Mouse (Mus musculus) thymus, adult 2 months (tissue): ENCODE results near the gene Tns4. TPM values are rescaled to one million over a fixed set of nuclear protein-coding genes. Genes with fewer than 3 reads are reported as not detected.

Experiments
- DNase-seq: peaks from one replicate; pipeline ENCODE4 v3.0.0; 2021
- H3K27ac ChIP-seq: fragments of 200-500 bp; 2 replicates; pipeline ENCODE4 v1.5.1; 2012; ENCODE audit warnings: low read length, control low read depth; ENCODE audit not compliant: control insufficient read depth, insufficient read depth
- H3K27me3 ChIP-seq: fragments of 200-500 bp; 2 replicates; pipeline ENCODE4 v1.6.1; 2012; ENCODE audit warnings: mild to moderate bottlenecking, low read length, moderate library complexity, mixed read lengths; ENCODE audit not compliant: control insufficient read depth, insufficient read depth
- H3K36me3 ChIP-seq: fragments of 200-500 bp; 2 replicates; pipeline ENCODE4 v1.6.1; 2012; ENCODE audit warnings: mild to moderate bottlenecking, low read length, moderate library complexity; ENCODE audit not compliant: control insufficient read depth, insufficient read depth
- H3K4me1 ChIP-seq: fragments of 200-500 bp; replicated peaks from 2 replicates; pipeline ENCODE4 v1.6.1; 2012; ENCODE audit warnings: low read length; ENCODE audit not compliant: control insufficient read depth, insufficient read depth
- H3K4me3 ChIP-seq: fragments of 200-500 bp; 2 replicates; pipeline ENCODE4 v1.5.1; 2012; ENCODE audit warnings: mild to moderate bottlenecking, low read length, control low read depth, moderate library complexity; ENCODE audit not compliant: control insufficient read depth, insufficient read depth
- CTCF ChIP-seq: fragments of 200-500 bp; IDR thresholded peaks from 2 replicates; pipeline ENCODE4 v1.5.1; 2012; ENCODE audit warnings: mild to moderate bottlenecking, control low read depth, low read length, moderate library complexity, borderline replicate concordance; ENCODE audit not compliant: control insufficient read depth, poor library complexity, insufficient read depth; ENCODE audit errors: extremely low read depth
- POLR2A ChIP-seq: fragments of 200-500 bp; IDR thresholded peaks from 2 replicates; pipeline ENCODE4 v1.6.1; 2012; ENCODE audit warnings: mild to moderate bottlenecking, low read length, control low read depth, moderate library complexity; ENCODE audit not compliant: control insufficient read depth, poor library complexity, insufficient read depth; ENCODE audit errors: extremely low read depth
- WGBS: fragments of 180-500 bp; shearing (Covaris S2); methylation state at CpG from one replicate; pipeline ENCODE4 v1.1.7; 2018; 5-methylcytosine and 5-hydroxymethylcytosine counted together
- polyA plus RNA-seq: library from polyadenylated mRNA; depleted of rRNA; stranded (reverse); fragments of >200 nt; gene quantifications from 2 replicates; pipeline ENCODE4 v1.2.3, GENCODE M21; 2012

Tns4 gene
- polyA plus RNA-seq, 1 experiment, result 7.5 TPM

DNA sequence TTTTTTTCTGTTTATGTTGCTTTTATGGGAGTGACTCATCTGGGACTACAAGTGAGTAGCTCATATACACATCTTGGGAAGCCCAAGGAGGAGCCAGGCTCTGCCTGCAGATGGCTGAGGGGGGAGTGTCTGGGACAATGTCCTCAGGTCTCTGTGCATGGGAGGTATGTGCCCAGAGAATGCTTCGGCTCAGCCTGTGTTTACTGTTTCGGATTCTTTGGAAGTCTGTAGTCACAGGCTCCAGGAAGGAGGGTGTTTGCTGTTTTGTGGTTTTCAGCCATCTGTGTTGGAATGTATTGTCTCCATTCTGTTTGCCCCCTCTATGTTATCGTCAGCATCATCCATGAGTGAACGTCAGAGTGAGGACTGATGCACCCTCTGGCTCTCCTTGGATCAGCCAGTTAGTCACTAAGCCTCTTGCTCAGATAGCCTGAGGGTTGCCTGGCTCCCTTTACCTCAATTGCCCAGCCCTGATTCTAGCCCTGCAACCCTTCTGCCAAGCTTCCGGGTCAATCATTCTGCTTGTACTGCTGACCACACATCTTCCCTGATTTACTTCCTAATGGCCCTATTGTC is 12.3 kb downstream of the Tns4 start:
- DNase-seq, result no peak
- Histone ChIP-seq H3K27ac (no peak overlapping the region), H3K36me3 (no peaks in the 10 kb centered on the region), H3K4me1 (no peaks in the 10 kb centered on the region), H3K27me3 (no peaks in the 10 kb centered on the region), H3K4me3 (no peak overlapping the region)
- 93% methylated on average over 5 of the region's 5 CpGs for WGBS
- TF ChIP-seq POLR2A, result no peak

DNA sequence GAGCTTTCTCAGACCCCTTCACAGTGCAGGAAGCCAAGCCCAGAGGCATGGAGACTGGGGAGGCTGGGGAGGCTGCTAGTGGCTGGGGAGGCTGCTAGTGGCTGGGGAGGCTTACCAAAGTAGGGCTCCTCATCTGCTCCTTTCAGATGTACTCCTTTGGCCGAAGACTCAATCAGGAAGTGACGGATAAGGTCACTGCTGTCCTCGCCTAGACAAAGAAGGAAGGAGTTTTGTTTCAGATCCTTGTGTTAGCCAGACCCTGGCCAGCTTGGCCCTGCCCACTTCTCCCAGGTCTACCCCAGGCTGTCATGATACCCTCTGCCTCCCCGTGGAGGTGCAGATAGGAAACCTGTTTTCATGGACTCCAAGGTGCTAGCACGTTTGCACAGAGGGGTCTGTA is 15.3 kb downstream of the Tns4 start:
- no peak for DNase-seq
- no peak overlapping the region for H3K27ac ChIP-seq
- H3K27me3 ChIP-seq, result no peaks in the 10 kb centered on the region
- WGBS, result 79% methylated on average over 5 of the region's 5 CpGs
- no peaks in the 10 kb centered on the region for H3K4me1 ChIP-seq
- no peak for TF ChIP-seq CTCF
- no peak for TF ChIP-seq POLR2A
- no peak overlapping the region for H3K4me3 ChIP-seq
- H3K36me3 ChIP-seq, result no peaks in the 10 kb centered on the region

DNA sequence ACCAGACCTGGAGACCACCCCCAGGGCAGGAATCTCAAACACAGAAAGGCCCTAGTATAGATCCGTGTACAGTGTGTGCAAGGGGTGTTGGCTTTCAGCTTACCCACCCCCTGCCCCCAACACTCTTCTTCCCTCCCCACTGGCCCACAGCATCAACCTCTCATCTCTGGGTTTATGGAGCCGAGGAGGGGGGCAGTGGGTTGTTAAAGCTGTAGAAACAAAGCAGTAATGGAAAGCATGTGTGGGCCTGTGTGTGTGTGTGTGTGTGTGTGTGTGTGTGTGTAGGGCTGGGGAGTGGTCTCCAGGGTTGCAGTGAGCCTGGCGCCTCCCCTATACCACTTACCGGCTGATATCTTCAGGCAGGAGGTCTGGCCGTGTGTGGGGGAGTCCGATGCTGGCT is 17.2 kb downstream of the Tns4 start:
- no peak for TF ChIP-seq CTCF
- TF ChIP-seq POLR2A, result no peak
- 93% methylated on average over 6 of the region's 6 CpGs for WGBS

DNA sequence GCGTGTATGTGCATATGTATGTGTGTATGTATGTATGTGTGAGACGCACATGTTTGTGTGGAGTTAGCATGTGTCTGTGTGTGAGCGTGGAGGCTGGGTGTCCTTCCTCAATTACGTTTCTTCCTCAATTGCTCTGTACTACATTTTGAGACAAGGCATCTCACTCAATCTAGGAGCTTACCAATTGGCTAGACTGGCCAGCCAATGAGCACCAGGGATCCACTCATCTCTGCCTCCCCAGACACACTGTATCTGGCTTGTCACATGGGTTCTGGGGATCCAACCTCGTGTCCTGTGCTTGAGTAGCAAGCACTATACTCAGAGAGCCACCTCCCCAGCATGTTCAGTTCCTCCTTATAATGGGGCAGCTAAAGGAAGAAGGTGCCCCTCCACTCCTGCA is 20.7 kb downstream of the Tns4 start:
- Histone ChIP-seq H3K27me3 (no peaks in the 10 kb centered on the region), H3K4me1 (peaks cover 9% of the 10 kb centered on the region; the same call in 1 of the 2 replicates), H3K27ac (no peak overlapping the region), H3K4me3 (no peak overlapping the region), H3K36me3 (no peaks in the 10 kb centered on the region)
- TF ChIP-seq POLR2A (no peak), CTCF (no peak)
- DNase-seq, result no peak
- 41% methylated on average over 5 of the region's 5 CpGs for WGBS

More for the DNA sequence above, 17.2 kb downstream of the Tns4 start:
- Histone ChIP-seq H3K27me3 (no peaks in the 10 kb centered on the region), H3K36me3 (no peaks in the 10 kb centered on the region), H3K27ac (no peak overlapping the region), H3K4me1 (peaks cover 9% of the 10 kb centered on the region; the same call in 1 of the 2 replicates), H3K4me3 (no peak overlapping the region)
- DNase-seq, result no peak

DNA sequence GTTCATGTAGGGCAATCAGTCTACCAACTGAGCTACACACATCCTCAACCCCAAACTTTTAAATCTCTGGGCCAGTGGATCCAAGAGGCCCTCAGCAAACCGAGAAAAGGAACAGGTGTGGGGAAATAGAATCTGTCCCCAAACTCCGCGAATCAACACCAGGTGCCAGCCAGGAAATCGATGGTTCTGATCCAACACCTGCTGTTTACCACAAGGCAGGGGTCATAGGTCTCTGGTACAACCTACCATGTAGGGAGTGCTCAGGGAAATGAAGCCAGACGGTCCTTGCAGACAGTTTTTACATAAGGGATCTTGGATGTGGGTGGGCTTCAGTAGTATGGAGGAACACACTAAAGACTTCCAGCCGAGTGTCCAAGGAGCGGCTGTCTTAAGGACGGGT is 21.5 kb downstream of the Tns4 start:
- no peaks in the 10 kb centered on the region for H3K27me3 ChIP-seq
- no peak for DNase-seq
- no peak overlapping the region for H3K27ac ChIP-seq
- no peak overlapping the region for H3K4me3 ChIP-seq
- no peaks in the 10 kb centered on the region for H3K36me3 ChIP-seq
- TF ChIP-seq POLR2A (no peak), CTCF (no peak)
- peaks cover 9% of the 10 kb centered on the region; the same call in 1 of the 2 replicates for H3K4me1 ChIP-seq
- 61% methylated on average over 8 of the region's 8 CpGs for WGBS

DNA sequence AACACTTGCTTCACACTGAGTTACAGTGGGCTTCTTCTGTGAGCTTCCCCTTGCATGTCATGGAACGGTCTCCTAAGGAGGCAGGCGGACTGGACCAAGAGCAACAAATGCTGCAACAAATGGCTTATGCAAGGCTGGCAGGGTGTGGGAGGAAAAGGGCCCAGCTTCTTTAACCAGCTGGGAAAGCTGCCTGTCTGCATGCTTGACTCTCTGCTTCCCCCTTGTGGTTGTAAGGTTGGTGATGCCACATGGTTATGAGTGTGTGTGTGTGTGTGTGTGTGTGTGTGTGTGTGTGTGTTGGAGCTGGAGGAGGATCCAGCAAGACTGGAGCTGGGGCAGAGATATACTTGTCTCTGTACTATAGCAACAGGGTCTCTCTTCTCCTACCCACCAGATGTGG is 23.1 kb downstream of the Tns4 start:
- no peak for TF ChIP-seq POLR2A
- peak; percentile 73; the same call in 1 of the 2 replicates for TF ChIP-seq CTCF
- H3K36me3 ChIP-seq, result no peaks in the 10 kb centered on the region
- DNase-seq, result peak; percentile 72
- no peak overlapping the region for H3K27ac ChIP-seq
- peaks cover 9% of the 10 kb centered on the region; the same call in 1 of the 2 replicates for H3K4me1 ChIP-seq
- WGBS, result 46% methylated on average over 2 of the region's 2 CpGs
- H3K27me3 ChIP-seq, result no peaks in the 10 kb centered on the region
- no peak overlapping the region for H3K4me3 ChIP-seq

DNA sequence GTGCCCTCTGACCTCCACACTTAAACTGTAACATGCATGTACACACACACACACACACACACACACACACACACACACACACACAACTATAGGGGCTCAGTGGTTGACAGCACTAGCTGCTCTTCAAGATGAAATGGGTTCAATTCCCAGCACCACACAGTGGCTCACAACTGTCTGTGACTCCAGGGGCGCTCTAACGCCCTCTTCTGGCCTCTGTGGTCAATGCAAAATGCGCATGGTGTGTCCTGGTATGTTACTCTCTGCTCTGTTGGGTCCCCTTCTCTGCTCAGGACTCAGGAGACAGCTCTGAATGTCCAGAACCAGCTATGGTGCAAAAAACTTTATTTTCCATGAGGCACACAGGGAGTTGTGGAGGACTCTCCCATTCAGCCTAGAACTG is 23.8 kb downstream of the Tns4 start:
- Histone ChIP-seq H3K27ac (no peak overlapping the region), H3K36me3 (no peaks in the 10 kb centered on the region), H3K27me3 (no peaks in the 10 kb centered on the region), H3K4me1 (peaks cover 11% of the 10 kb centered on the region; the same call in 1 of the 2 replicates), H3K4me3 (no peak overlapping the region)
- DNase-seq, result no peak
- WGBS, result 84% methylated on average over 3 of the region's 3 CpGs
- TF ChIP-seq POLR2A (no peak), CTCF (no peak)
